Mouse (Mus musculus) hindbrain, embryonic 16.5 days (tissue): ENCODE measurements around the gene Cad. TPM values are rescaled to one million over a fixed set of nuclear protein-coding genes. Genes with fewer than 3 reads are reported as not detected.
"Not testable (repeated sequence)": the region's sequence is repeated elsewhere in the genome, so short reads cannot be mapped to it uniquely, and the experiment has no call there.

Experiments used
- ATAC-seq: fragments of 200-750 bp; cut with Nextera tagmentation; 2 replicates; pipeline ENCODE4 v1.8.0; 2017; ENCODE audit warnings: moderate TSS enrichment, moderate library complexity
- H3K27ac ChIP-seq: fragments of 300-500 bp; sonication (generic); 2 replicates; pipeline ENCODE4 v1.5.1; 2014; ENCODE audit warnings: low read depth, mild to moderate bottlenecking, control low read depth, low read length, moderate library complexity
- H3K27me3 ChIP-seq: fragments of 300-500 bp; sonication (generic); replicated peaks from 2 replicates; pipeline ENCODE4 v1.6.1; 2014; ENCODE audit warnings: low read length; ENCODE audit not compliant: control insufficient read depth, insufficient read depth
- H3K36me3 ChIP-seq: fragments of 300-500 bp; sonication (generic); 2 replicates; pipeline ENCODE4 v1.6.1; 2014; ENCODE audit warnings: mild to moderate bottlenecking, low read length, moderate library complexity, mixed read lengths; ENCODE audit not compliant: control insufficient read depth, insufficient read depth
- H3K4me1 ChIP-seq: fragments of 300-500 bp; sonication (generic); 2 replicates; pipeline ENCODE4 v1.6.1; 2014; ENCODE audit warnings: low read depth, low read length; ENCODE audit not compliant: control insufficient read depth, insufficient read depth
- H3K4me2 ChIP-seq: fragments of 300-500 bp; sonication (generic); 2 replicates; pipeline ENCODE4 v1.6.1; 2014; ENCODE audit warnings: mild to moderate bottlenecking, low read length, control low read depth, moderate library complexity
- H3K4me3 ChIP-seq: fragments of 300-500 bp; sonication (generic); 2 replicates; pipeline ENCODE4 v1.5.1; 2014; ENCODE audit warnings: mild to moderate bottlenecking, low read length, control low read depth, moderate library complexity
- H3K9ac ChIP-seq: fragments of 300-500 bp; sonication (generic); 2 replicates; pipeline ENCODE4 v1.6.1; 2014; ENCODE audit warnings: low read depth, mild to moderate bottlenecking, control low read depth, low read length, moderate library complexity
- H3K9me3 ChIP-seq: fragments of 300-500 bp; sonication (generic); 2 replicates; pipeline ENCODE4 v1.6.1; 2014; ENCODE audit warnings: mild to moderate bottlenecking, low read length, moderate library complexity; ENCODE audit not compliant: control insufficient read depth
- WGBS: fragments of 180-500 bp; shearing (Covaris S2); extraction: QIAGEN DNeasy Blood & Tissue Kit; methylation state at CpG from one replicate; pipeline ENCODE4 v1.1.7; 2014; 5-methylcytosine and 5-hydroxymethylcytosine counted together
- polyA plus RNA-seq: library from polyadenylated mRNA; unstranded; fragments of >200 nt; fragmentation: Nextera tagmentation; extraction: Ambion mirVana; gene quantifications from 2 replicates; pipeline ENCODE4 v1.2.1, GENCODE M21; 2015

The Cad gene
- polyA plus RNA-seq, 1 experiment from 2014 or later = 11.6 TPM

- WGBS = 92% methylated on average over 6 of the region's 6 CpGs
- Histone ChIP-seq H3K4me3 (no peak overlapping the region), H3K27ac (no peak overlapping the region), H3K4me1 (no peaks in the 10 kb centered on the region), H3K4me2 (no peak overlapping the region), H3K27me3 (no peaks in the 10 kb centered on the region), H3K36me3 (peaks cover 13% of the 10 kb centered on the region), H3K9ac (no peak overlapping the region), H3K9me3 (no peaks in the 10 kb centered on the region)
- no peak for ATAC-seq
Measured at GRCm38 (mm10) chr5:31034669-31035068, 19.9 kb upstream of the Cad start.

DNA sequence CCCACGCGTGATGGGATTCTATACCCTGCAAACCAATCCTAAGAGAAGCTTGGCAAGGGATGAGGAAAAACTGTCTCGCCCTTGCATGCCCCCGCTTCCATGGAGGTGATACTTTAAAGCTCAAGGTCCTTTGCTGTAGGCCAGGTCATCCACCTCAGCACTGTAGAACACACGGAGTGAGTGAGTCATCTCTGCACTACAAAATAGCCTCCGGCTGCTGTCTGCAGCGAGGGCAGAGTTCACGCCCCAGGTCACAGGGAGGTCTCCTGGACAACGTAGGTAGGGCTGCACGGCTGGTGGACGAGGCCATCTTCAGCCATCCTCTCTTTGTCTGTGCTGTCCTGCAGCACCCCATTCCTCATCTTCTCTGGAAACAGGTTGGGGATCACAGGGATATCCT, 18.0 kb upstream of the Cad start:
- not testable (repeated sequence) for H3K4me2 ChIP-seq, H3K4me3 ChIP-seq, H3K9ac ChIP-seq, H3K27me3 ChIP-seq, H3K4me1 ChIP-seq, ATAC-seq, H3K9me3 ChIP-seq, H3K27ac ChIP-seq
- WGBS = 91% methylated on average over 11 of the region's 11 CpGs
- peaks cover 25% of the 10 kb centered on the region for H3K36me3 ChIP-seq

DNA sequence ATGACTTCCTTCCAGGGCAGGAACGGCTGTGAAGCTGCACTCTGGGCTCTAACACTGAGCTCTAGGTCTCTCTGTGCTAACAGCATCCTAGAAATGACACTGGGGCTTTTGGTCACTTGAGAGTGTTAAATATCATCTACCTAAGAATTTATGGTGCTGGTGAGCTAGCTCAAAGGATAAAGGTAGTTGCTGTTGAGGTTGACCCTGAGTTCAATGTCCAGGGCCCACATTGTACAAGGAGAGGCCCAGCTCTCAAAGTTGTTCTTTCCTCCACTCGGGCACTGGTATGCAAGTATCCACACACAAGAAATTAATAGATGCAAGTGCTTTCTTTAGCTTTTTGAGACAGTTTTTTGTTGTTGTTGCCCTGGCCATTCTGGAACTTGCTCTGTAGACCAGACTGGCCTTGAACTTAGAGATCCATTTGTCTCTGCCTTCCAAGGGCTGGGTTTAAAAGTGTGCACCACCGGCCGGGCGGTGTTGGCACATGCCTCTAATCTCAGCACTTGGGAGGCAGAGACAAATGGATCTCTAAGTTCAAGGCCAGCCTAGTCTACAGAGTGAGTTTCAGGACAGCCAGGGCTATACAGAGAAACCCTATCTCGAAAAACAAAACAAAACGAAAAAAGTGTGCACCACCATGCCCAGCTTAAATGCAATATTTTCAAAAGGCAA, 16.3 kb upstream of the Cad start:
- peaks cover 34% of the 10 kb centered on the region for H3K36me3 ChIP-seq

GRCm38 (mm10) chr5:31046416-31046815, 8.2 kb upstream of the Cad start:
- no peaks in the 10 kb centered on the region for H3K9me3 ChIP-seq

More for the DNA sequence above, 16.3 kb upstream of the Cad start:
- H3K4me1 ChIP-seq = no peaks in the 10 kb centered on the region
- no peak overlapping the region for H3K4me3 ChIP-seq
- H3K27me3 ChIP-seq = no peaks in the 10 kb centered on the region
- no peaks in the 10 kb centered on the region for H3K9me3 ChIP-seq
- no peak overlapping the region for H3K27ac ChIP-seq
- no peak overlapping the region for H3K4me2 ChIP-seq
- H3K9ac ChIP-seq = no peak overlapping the region
- WGBS = 93% methylated on average over 7 of the region's 7 CpGs
- ATAC-seq = no peak

GRCm38 (mm10) chr5:31047074-31047473, 7.5 kb upstream of the Cad start:
- 83% methylated on average over 5 of the region's 5 CpGs for WGBS
- Histone ChIP-seq H3K4me2 (peak overlapping the region; percentile 81), H3K36me3 (peaks cover 12% of the 10 kb centered on the region), H3K4me1 (peaks cover 8% of the 10 kb centered on the region), H3K9me3 (no peaks in the 10 kb centered on the region), H3K4me3 (peak overlapping the region; percentile 75), H3K27me3 (no peaks in the 10 kb centered on the region), H3K9ac (peak overlapping the region; percentile 88), H3K27ac (no peak overlapping the region)
- no peak for ATAC-seq

More at GRCm38 (mm10) chr5:31046416-31046815, 8.2 kb upstream of the Cad start:
- Histone ChIP-seq H3K4me2 (no peak overlapping the region), H3K4me1 (peaks cover 8% of the 10 kb centered on the region), H3K9ac (no peak overlapping the region), H3K4me3 (no peak overlapping the region), H3K27ac (no peak overlapping the region), H3K27me3 (no peaks in the 10 kb centered on the region), H3K36me3 (peaks cover 17% of the 10 kb centered on the region)
- ATAC-seq = no peak
- 92% methylated on average over 6 of the region's 6 CpGs for WGBS

- no peaks in the 10 kb centered on the region for H3K27me3 ChIP-seq
- WGBS = under 1% methylated on average over 71 of the region's 73 CpGs
- peak within 1 kb of the TSS; percentile 81 for H3K4me2 ChIP-seq
- H3K27ac ChIP-seq = peak within 1 kb of the TSS; percentile 97
- peaks cover 8% of the 10 kb centered on the region for H3K4me1 ChIP-seq
- peak; percentile 98 for ATAC-seq
- peaks cover 8% of the 10 kb centered on the region; the same call in 1 of the 2 replicates for H3K36me3 ChIP-seq
- H3K4me3 ChIP-seq = peak within 1 kb of the TSS; percentile 75
- peak within 1 kb of the TSS; percentile 88 for H3K9ac ChIP-seq
- no peaks in the 10 kb centered on the region for H3K9me3 ChIP-seq
Measured at GRCm38 (mm10) chr5:31047848-31048762, 6.5 kb upstream of the Cad start, which contains the start of gene Atraid. Gene Atraid, plus strand, starts transcription at chr5:31048312.

DNA sequence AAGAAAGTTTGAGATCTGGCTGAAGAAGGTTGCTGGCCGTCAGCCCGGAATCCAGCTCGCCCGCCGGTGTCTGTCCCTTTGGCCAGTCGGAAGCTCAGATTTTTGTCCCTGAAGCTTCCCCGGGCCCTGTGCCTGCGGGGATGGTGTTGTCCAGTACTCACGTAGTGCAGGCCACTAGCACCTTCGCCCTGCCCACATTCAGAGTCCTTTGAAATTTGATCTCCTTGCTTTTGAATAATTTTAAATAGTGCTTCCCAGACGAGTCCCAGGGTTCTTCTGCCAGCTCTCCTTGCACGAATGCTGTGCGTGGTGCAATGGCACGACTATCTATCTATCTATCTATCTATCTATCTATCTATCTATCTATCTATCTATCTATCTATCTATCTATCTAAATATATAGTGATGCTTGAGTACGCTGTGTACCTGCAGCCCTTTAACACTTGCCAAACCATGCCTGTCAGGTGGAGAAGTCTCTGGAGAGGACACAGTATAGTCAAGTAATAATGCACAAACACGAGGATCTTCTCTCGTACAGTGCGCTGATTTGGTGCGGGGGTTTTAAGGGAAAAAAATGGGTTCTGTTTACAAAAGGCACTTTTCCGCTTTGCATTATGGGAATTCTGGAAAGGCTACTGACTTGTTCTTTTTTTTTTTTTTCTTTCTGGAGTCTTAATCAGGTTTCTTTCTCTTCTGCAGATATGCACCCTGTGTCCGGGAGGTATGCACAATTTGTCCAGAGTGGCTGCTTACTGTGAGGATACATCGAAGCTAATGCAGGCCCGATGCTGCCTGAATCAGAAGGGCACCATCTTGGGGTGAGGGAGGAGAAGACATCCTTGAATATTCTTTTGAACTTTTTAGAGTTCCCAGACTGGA, 5.6 kb upstream of the Cad start, which contains the start of gene Slc5a6:
Slc5a6 (minus strand) TSS at position 162 of the 879 bp plus-strand sequence.
- Histone ChIP-seq H3K27ac (peak within 1 kb of the TSS; percentile 97), H3K36me3 (peaks cover 4% of the 10 kb centered on the region; the same call in 1 of the 2 replicates), H3K27me3 (no peaks in the 10 kb centered on the region), H3K4me2 (peak within 1 kb of the TSS; percentile 81), H3K4me3 (peak within 1 kb of the TSS; percentile 75), H3K9ac (peak within 1 kb of the TSS; percentile 88), H3K9me3 (no peaks in the 10 kb centered on the region), H3K4me1 (peaks cover 11% of the 10 kb centered on the region)
- under 1% methylated on average over 23 of the region's 23 CpGs for WGBS
- ATAC-seq = peak; percentile 60

DNA sequence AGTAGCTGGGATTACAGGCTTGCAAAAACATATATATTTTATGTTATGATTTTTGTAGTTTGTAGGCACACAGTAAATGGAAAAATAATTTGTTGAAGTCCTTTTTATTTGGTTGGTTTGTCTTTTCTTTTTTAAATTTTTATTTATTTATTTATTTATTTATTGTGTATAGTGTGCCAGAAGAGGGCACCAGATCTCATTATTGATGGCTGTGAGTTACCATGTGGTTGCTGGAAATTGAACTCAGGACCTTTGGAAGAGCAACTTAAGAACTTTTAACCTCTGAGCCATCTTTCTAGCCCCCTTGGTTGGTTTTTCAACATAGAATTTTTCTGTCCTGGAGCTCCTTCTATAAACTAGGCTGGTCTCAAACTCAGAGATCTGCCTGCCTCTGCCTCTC, 4.2 kb upstream of the Cad start:
- H3K9ac ChIP-seq = no peak overlapping the region
- peaks cover 15% of the 10 kb centered on the region for H3K4me1 ChIP-seq
- ATAC-seq = no peak
- H3K4me2 ChIP-seq = no peak overlapping the region
- no peak overlapping the region for H3K27ac ChIP-seq
- no peaks in the 10 kb centered on the region for H3K9me3 ChIP-seq
- H3K27me3 ChIP-seq = no peaks in the 10 kb centered on the region
- no peaks in the 10 kb centered on the region for H3K36me3 ChIP-seq
- no peak overlapping the region for H3K4me3 ChIP-seq
